Mouse (Mus musculus) gastrocnemius, postnatal 25 days (tissue): Measurements from ENCODE around the gene B230217C12Rik. TPM values are rescaled to one million over a fixed set of nuclear protein-coding genes. Genes with fewer than 3 reads are reported as not detected.
"Not testable (repeated sequence)": the region's sequence is repeated elsewhere in the genome, so short reads cannot be mapped to it uniquely, and the experiment has no call there.

Experiments used
- DNase-seq: peaks from one replicate; pipeline ENCODE4 v3.0.0; 2022
- total RNA-seq, 2 experiments: library from RNA; stranded (reverse); gene quantifications; 1 replicate in 1 of 2; 2 replicates in 1 of 2; pipeline ENCODE4 v1.2.3; 2021

Gene B230217C12Rik
- total RNA-seq, 2 experiments from 2014 or later = 0.48 to 0.67 TPM

DNA sequence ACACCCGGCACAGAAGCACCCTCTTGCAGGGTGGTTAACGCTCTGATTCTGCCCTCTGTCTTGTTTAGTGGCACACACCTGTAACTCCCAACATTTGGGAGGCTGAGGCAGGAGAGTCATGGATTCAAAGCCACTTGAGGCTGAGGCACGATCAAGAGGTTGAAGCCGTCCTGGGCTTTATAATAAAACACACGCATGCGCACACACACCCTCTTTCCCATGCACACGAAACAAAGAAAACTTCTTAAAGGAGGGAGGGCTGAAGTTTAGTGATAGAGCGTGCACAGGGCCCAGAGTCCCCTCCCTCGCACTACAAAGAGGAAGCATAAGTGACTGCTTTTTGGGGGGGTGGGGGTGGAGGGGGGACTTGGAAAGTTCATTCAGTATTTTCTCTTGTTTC lies 14.6 kb upstream of the B230217C12Rik start:
- no peak for DNase-seq

DNA sequence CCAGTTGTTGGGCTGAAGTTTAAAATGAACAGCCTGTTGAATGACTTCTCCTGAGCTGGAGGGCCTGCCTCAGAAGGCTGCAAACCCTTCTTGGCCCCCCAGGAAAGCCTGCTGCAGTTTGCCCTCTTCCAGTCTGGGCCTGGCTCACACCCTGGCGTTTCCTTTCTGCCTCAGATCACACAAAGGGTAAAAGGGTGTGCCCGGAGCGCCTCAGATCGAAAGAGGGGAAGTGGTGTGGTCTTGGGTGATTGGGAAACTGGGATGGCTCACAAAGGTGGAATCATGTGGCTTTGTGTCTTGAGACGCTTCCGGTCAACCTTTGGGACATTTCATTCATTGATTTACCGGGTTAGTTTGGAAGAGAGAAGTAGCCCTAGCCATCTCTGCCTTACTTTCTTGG lies 14.2 kb upstream of the B230217C12Rik start:
- no peak for DNase-seq

DNA sequence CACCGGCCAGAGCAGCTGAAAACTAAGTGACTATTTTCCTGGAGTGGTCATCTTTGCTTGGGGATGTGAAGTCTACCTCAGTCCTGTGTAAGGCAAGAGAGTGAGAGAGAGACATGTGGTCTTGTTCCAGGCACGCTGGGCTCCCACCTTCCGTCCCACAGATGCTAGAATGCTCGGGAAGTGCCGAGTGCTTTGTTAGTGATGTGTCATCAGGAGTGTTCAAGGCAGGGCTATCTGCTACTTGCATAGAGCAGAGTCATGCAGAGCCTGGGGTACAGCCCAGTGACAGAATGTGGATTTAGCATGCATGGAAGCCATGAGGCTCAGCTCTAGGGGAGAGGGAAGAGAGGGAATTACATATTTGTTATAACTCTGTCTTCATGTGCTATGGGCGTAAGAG lies 12.9 kb upstream of the B230217C12Rik start:
- no peak for DNase-seq

DNA sequence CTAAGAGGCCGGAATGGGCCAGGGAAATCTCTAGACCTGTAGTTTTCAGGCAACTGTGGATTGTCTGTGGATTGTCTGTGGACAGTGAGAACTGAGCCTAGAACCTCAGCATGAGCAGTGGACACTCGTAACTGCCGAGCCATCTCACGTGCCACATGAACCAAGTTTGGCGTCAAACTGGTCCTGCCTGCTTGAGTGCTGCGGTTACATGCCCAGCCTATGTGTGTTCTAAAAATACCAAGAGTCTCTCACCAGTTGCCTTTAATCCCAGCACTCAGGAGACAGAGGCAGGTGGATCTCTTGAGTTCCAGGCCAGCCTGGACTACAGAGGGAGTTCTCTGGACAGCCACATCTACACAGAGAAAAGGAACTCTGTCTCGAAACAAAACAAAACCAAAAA lies 11.2 kb upstream of the B230217C12Rik start:
- peak; percentile 1 for DNase-seq

DNA sequence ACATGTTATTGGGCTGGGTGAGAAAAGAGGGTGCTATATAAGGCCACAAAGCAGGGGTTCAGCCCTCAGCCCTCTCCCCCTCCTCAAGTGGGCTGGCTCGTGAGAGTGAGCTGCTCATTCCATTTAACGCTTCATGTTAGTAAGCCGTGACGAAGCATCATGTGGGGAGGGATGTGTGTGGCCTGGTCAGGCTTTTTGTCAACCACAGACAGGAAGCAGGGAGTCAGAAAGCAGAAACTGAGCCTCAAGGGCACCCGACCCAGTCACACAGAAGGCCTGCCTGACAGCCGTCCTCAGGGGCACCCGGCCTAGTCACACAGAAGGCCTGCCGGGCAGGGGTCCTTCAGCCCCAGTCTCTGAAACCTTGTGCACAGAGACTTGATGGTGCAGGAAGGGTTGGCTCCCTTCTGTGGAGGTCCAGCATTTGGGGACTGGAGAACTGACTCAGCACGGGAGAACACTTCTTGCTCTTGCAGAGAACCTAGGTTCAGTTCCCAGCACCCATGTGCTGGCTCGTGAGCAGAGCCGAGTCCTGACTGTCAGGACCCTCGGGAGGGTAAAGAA lies 10.6 kb upstream of the B230217C12Rik start:
- peak; percentile 8 for DNase-seq

DNA sequence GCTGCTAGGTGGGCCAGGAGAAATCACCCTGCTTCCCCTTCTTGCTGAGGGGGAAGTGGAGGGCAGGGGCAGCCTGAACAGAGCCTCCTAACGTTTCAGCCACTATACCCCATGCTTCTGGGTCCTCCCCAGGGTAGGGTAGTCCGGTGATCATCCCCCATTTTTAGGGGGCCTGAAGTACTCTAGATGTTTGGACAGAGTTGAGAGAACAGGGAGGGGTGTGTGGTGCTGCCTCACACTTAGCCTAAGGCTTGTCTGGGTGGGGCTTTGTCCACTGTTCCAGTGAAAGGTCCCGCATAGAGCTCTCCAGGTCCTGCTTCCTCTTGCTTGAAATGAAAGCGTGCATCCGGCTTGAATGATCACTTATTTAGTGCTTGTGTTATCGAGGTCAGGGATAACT lies 10.1 kb upstream of the B230217C12Rik start:
- no peak for DNase-seq

DNA sequence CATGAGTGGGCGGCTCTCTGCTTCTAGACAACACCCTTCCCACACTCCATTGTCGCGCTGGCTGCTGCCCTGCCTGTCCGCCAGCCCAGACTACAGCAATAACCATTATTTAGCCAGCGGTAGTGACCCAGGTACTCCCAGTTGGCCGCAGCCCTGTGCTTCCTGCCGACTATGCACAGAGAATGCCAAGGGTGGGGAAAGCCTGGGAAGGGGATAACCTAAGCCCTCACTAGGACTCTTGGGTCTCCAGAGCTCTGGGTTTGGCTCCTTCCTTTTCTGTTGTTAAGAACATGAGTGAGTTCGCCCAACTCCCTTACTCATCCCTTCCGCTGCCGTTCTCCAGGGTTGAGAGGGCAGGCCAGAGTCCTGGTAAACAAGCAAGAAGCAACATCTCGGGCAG lies 8.6 kb upstream of the B230217C12Rik start:
- peak; percentile 38 for DNase-seq

DNA sequence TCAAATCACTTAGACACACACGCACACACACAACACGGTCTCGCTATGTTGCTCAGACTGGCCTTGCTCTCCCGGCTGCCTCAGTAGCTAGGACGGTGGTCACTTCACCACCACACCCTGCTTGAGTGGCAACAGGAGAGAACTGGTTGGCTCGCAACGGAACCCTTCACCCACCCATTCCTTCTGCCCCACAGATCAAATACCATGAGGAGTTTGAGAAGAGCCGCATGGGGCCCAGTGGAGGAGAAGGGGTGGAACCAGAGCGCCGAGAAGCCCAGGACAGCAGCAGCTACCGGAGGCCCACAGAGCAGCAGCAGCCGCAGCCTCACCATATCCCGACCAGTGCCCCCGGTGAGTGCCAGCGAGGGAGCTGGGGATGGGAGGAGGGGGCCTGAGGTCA lies 7.2 kb upstream of the B230217C12Rik start:
- peak; percentile 3 for DNase-seq

DNA sequence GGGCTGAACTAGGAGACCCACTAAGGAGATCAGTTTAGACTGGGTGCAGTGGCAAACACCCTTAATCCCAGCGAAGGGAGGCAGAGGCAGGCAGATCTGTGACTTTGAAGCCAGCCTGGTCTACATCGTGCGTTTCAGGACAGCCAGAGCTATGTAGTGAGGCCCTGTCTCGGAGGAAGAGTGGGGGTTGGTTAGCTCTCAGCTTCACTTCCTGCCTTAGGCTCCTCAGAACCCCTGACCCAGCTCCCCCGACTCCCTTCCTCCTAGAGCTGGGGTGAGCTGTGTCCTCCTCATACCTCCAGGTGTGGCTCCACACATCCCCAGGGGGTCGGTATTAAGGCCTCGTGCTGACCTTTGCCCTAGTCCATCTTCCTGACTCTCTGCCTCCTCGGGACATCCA lies 4.0 kb upstream of the B230217C12Rik start:
- no peak for DNase-seq

DNA sequence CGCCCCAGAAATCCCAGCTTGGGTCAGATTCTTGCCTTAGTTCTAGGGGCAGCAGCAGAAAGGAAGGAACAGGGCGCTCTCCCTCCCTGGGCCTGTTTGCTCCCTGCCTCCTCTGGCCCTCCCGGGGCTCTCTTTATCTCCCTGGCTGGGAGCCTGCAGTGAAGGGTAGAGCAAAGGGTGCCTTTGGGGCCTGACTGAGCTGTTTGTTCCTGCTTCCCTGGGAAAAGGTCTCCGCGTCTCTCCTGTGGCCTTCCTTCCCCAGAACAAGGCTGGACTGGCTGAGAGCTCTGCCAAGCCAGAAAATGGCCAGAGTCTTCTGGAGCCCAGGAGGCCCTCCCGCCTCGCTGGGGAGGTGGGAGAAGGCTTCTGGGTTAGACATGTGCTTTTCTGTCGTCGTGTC lies 3.5 kb upstream of the B230217C12Rik start:
- DNase-seq = not testable (repeated sequence)

DNA sequence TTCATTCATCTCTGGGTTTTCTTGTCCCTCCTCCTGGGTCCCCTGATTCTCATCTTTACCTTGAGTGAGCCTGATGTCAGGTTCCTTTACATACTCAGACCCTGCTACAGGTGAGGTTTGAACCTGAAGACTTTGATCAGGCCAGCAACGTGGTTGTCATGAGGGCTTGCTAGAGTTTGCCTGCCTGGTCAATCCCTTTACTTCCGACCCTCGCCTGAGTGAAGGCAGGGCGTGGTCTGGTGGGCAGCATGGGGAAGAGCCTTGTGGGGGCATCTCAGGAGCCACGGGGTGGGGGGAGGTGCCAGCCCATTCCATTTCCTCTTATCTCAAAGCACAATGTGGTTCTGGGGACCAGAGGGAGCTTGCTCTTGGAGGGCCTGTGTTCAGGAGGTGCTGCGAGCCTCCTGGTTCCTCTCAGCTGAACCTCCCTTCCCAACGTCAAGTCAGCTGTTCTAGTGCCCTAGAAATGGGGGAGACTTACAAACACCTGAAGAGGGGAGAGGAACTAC lies 2.9 kb upstream of the B230217C12Rik start:
- DNase-seq = no peak

DNA sequence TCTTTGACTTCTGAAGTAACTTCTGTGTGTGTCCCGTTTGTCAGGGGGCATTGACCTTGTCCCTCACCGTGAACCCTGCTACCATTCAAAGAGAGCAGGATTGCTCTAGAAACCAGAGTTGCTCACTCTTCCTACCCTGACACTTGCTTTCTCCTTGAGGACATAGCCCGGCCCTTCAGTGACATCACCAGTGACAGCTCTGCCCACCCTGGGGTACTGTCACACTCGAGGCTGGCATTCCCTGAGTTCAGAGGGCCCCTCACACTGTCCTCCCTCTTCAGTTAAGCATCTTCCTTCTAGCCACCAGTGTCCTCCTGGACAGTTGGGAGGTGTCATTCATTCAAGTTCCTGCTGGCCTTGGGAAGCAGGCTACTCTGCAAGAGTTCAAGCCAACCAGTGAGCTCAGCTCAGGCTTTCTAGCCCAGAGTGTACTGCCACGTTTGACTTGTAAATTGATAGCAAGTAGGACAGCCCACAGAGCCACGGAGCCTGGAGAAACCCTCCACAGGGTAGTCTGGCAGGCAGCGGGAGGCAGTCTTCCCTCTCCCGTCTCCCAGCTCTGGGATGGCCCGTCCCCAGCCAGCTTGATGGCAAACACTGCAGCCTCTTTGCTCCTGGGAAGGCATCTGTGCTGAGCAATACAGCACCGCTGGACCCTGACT lies 1.7 kb upstream of the B230217C12Rik start:
- DNase-seq = peak; percentile 43

DNA sequence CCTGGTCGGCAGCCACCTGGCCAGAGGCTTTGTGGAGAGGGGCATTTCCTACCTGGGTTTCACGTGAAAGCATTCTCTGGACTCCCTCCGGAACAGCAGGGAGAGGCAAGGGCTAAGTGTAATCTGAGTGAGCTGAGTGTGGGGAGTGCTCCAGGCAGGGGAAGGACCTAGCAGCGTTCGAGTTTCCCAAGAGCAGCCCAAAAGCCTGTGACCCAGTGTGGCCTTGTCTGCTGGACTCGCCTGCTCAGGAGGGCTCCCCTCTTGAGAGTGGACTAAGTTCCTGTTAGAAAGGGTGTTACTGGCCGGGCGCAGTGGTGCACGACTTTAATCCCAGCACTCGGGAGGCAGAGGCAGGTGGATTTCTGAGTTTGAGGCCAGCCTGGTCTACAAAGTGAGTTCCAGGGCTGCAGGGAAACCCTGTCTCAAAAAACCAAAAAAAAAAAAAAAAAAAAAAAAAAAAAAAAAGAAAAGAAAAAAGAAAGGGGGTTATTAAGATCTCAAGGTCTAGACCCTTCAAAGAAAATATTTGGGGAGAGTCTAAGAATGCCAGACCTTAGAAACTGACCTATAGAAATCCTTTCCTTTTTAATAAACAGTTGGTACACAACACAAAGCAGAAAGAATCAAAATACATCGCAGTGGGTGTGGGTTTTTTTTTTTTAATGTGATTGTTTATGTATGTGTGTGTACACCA lies 992 bp upstream of the B230217C12Rik start:
- DNase-seq = no peak

DNA sequence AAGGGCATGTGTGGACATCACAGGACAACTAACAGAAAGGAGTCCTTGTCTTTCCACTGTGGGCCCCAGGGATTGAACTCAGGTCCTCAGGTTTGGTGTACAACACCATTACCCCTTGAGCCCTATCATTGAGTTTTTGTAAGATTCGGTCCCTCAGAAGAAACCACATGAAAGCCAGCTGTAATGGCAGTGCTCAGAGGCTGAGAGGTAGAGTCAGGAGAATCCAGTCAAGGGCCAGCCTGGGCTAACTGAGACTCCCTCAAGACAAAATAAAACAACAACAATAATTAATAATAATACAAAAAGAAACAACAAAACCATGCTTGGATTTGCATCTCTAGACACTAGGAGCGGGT lies 467 bp upstream of the B230217C12Rik start:
- DNase-seq = no peak

DNA sequence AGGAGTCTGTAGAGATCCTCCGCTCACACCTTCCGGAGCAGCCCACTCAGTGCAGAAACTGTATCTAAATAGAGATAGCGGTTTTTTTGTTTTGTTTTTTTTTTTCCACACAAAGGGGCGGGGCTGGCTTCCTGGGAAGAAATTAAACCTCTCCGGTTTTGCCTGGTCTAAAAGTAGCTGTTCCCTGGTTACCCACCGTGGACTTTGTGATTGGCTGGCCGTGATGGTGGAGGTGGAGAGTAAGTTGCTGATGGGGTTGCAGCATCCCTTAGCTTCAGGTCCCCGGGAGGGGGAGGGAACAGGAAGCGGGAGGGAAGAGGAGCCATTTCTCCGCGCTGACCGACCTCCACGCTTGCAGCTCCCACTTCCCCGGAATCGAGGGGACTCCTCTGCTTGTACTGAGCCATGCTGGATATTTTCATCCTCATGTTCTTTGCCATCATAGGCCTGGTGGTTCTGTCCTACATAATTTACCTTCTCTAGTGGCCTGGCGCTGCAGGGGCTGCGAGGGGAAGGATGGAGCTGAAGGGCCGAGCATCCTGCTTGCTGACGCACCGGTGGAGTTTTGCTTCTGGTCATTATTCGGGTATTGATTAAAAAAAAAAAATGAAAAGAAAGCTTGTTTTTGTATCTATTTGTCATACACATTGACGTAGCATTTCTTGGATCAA lies 546 bp downstream of the B230217C12Rik start:
- peak; percentile 77 for DNase-seq

DNA sequence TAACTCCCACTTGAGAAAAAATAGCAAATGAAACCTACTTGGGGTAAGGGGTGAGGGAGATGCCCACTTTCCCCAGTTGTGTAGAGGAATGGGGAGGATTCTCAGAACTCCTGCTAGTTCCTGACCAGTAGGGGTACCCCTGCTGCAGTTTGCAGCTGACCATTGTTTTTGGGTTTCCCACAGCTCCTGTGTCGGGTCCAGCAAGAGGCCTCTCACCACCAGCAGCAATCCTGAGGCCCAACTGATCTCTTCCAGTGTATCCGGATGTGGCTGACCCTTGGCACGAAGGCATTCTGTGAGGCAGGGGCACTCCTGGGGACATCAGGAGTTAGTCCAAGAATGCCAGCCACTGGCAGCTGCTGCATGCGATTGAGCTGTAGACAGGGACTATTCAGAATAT lies 1.4 kb downstream of the B230217C12Rik start:
- DNase-seq = no peak

DNA sequence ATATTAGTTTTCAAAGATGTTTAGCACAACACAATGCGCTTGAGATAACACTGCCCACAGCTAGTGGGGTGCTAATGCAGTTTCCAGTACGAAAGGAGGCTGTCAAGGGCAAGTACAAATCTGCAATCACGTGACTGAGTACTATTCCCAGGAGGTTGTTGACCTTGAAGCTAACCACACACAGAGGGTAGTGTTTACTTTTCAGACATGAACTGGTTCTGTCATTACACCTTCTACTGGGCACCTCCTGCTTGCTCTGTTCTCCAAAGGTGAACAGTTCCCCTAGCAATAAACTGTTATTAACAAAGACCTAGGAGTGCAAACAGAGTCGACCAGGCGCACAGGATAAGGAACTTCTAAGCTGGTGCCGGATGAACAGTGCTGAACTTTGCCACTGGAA lies 9.8 kb downstream of the B230217C12Rik start:
- DNase-seq = no peak

DNA sequence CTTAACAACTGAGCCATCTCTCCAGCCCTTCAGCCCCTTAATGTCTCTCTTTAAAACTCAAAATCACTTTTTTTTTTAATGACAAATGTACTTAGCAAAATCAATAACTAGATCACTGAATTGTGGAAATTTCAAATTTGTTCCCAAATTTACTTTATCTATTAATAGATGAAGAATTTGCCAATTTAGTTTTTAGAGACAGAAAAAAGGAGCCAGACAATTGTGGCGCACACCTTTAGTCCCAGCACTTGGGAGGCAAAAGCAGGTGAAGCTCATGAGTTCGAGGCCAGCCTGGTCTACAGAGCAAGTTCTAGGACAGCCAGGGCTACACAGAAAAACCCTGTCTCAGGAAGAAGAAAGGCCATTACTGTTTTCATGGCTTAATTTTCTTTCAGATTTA lies 11.0 kb downstream of the B230217C12Rik start:
- no peak for DNase-seq

DNA sequence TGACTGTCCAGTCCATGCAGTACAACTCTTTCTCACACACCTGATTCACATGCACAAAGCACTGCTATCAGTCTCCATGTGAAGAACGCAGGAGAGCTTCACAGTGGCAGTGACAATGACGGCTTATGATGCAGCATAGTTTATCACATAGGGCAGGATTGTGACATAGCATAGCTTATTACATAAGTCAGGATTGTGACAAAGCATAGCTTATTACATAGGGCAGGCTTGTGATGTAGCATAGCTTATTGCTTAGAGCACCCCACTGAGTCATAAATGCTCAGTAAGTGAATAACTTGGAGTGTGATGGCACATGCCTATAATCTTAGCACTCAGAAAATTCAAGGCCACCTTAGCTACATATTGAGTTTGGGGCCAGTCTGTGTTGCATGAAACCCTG lies 14.9 kb downstream of the B230217C12Rik start:
- no peak for DNase-seq

DNA sequence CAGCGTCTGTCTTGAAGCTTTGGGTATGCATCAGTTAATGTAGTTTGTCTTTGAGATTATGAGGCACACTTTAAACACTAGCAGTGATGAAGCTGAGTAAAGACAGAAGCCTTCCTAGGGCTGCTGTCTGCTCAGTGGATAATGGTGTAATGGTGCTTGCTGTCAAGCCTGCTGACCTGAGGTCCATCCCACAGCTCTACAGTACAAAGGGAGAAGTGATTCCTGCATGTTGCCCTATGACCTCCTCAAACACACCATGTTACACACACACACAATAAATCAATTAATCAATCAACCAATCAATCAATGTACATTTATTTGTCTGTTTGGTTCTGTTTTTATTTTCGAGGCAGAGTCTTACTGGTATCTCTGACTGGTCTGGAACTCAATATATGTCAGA lies 21.6 kb downstream of the B230217C12Rik start:
- no peak for DNase-seq

DNA sequence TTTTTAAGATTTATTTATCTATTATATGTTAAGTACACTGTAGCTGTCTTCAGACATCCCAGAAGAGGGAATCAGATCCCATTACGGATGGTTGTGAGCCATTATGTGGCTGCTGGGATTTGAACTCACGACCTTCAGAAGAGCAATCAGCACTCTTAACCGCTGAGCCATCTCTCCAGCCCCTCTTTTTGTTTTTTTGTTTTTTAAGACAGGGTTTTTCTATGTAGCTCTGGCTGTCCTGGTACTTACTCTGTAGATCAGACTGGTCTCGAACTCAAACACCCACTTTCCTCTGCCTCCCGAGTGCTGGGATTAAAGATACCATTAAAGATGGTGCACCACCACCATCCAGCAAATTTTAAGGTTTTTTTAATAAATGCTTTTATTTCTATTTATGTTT lies 24.8 kb downstream of the B230217C12Rik start:
- DNase-seq = no peak

DNA sequence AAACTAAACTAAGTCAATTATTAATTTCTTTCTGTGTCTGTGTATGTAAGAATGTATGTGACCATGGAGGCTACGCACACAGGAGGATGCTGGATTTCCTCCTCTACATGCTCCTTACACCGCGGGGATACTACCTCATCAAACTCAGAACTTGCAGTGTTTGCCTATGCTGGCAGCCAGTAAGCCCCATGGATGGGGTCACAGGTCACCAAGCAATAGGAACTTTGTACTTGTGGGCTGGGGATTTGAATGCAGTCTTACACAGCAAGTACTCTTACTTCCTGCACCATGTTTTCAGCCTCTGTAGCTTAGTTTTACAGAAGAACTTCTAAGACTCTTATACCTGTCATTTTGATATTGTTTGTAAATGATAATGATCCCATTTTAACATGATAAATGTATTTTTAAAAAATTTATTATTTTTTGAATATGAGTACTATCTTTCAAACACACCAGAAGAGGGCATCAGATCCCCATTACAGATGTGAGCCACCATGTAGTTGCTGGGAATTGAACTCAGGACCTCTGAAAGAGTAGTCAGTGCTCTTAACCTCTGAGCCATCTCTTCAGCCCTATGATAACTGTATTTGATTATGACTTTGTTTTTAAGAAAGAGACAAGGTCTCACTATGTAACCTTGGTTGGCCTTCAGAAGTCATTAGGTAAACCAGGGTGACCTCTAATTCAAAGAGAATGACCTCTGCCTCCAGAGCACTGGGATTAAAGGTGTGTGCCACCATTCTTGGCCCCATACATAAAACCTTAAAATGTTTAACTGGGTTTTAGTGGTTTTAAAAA lies 25.7 kb downstream of the B230217C12Rik start:
- no peak for DNase-seq
